Mouse (Mus musculus) layer of hippocampus, adult 9-11 months (tissue): Measurements from ENCODE around the gene Prokr1.
"Not testable (repeated sequence)": the region's sequence is repeated elsewhere in the genome, so short reads cannot be mapped to it uniquely, and the experiment has no call there.

Experiments
- DNase-seq: peaks from one replicate; pipeline ENCODE4 v3.0.0; 2022

Prokr1 gene

GRCm38 (mm10) chr6:87590394-87591281, at the start of gene Prokr1:
Gene Prokr1, minus strand, starts transcription at chr6:87590743.
- DNase-seq = no peak

GRCm38 (mm10) chr6:87638134-87638660, 47.7 kb upstream of the Prokr1 start:
- DNase-seq = no peak

GRCm38 (mm10) chr6:87632176-87632575, 41.6 kb upstream of the Prokr1 start:
- DNase-seq = no peak

- DNase-seq = not testable (repeated sequence)
Observed at GRCm38 (mm10) chr6:87628936-87629335, 38.4 kb upstream of the Prokr1 start.

GRCm38 (mm10) chr6:87623151-87623550, 32.6 kb upstream of the Prokr1 start:
- DNase-seq = no peak

- no peak for DNase-seq
Observed at GRCm38 (mm10) chr6:87621281-87621680, 30.7 kb upstream of the Prokr1 start.

GRCm38 (mm10) chr6:87618021-87618420, 27.5 kb upstream of the Prokr1 start:
- no peak for DNase-seq

GRCm38 (mm10) chr6:87615696-87616083, 25.1 kb upstream of the Prokr1 start:
- no peak for DNase-seq

- DNase-seq = no peak
Observed at GRCm38 (mm10) chr6:87614794-87615695, 24.5 kb upstream of the Prokr1 start.

GRCm38 (mm10) chr6:87599825-87600224, 9.3 kb upstream of the Prokr1 start:
- peak; percentile 15 for DNase-seq

- DNase-seq = no peak
Observed at GRCm38 (mm10) chr6:87597116-87597833, 6.7 kb upstream of the Prokr1 start.

- no peak for DNase-seq
Observed at GRCm38 (mm10) chr6:87594188-87594587, 3.6 kb upstream of the Prokr1 start.

- DNase-seq = no peak
Observed at GRCm38 (mm10) chr6:87589718-87590393, 687 bp downstream of the Prokr1 start.

- DNase-seq = no peak
Observed at GRCm38 (mm10) chr6:87583991-87584390, 6.6 kb downstream of the Prokr1 start.

- no peak for DNase-seq
Observed at GRCm38 (mm10) chr6:87583183-87583611, 7.3 kb downstream of the Prokr1 start.

GRCm38 (mm10) chr6:87582456-87582855, 8.1 kb downstream of the Prokr1 start:
- no peak for DNase-seq

- no peak for DNase-seq
Observed at GRCm38 (mm10) chr6:87581581-87581980, 9.0 kb downstream of the Prokr1 start.

GRCm38 (mm10) chr6:87581071-87581470, 9.5 kb downstream of the Prokr1 start:
- no peak for DNase-seq

- DNase-seq = no peak
Observed at GRCm38 (mm10) chr6:87578247-87578646, 12.3 kb downstream of the Prokr1 start.

- no peak for DNase-seq
Observed at GRCm38 (mm10) chr6:87576648-87577330, 13.8 kb downstream of the Prokr1 start.

GRCm38 (mm10) chr6:87571863-87572262, 18.7 kb downstream of the Prokr1 start:
- not testable (repeated sequence) for DNase-seq
